Mouse (Mus musculus) liver, postnatal 0 days (tissue): ENCODE results near the gene Otogl. TPM values are rescaled to one million over a fixed set of nuclear protein-coding genes. Genes with fewer than 3 reads are reported as not detected.

ENCODE experiments used
- ATAC-seq: fragments of 200-750 bp; cut with Nextera tagmentation; 2 replicates; pipeline ENCODE4 v1.8.0; 2017; ENCODE audit warnings: mild to moderate bottlenecking, moderate library complexity
- DNase-seq: peaks from one replicate; pipeline ENCODE4 v3.0.0-alpha.2; 2016
- H3K27ac ChIP-seq: fragments of 300-500 bp; sonication (generic); 2 replicates; pipeline ENCODE4 v1.5.1; 2014; ENCODE audit warnings: antibody characterized with exemption, moderate library complexity, mild to moderate bottlenecking, low read depth
- H3K27me3 ChIP-seq: fragments of 300-500 bp; sonication (generic); 2 replicates; pipeline ENCODE4 v1.6.1; 2014; ENCODE audit warnings: low read length, control low read depth, mixed read lengths; ENCODE audit not compliant: insufficient read depth
- H3K36me3 ChIP-seq: fragments of 300-500 bp; sonication (generic); replicated peaks from 2 replicates; pipeline ENCODE4 v1.6.1; 2014; ENCODE audit warnings: mild to moderate bottlenecking, control low read depth, low read length, moderate library complexity, mixed read lengths; ENCODE audit not compliant: insufficient read depth
- H3K4me1 ChIP-seq: fragments of 300-500 bp; sonication (generic); 2 replicates; pipeline ENCODE4 v1.6.1; 2014; ENCODE audit warnings: antibody characterized with exemption, mild to moderate bottlenecking, control low read depth; ENCODE audit not compliant: insufficient read depth
- H3K4me2 ChIP-seq: fragments of 300-500 bp; sonication (generic); 2 replicates; pipeline ENCODE4 v1.6.1; 2014; ENCODE audit warnings: low read depth, mild to moderate bottlenecking, low read length, moderate library complexity, mixed read lengths
- H3K4me3 ChIP-seq: fragments of 300-500 bp; sonication (generic); 2 replicates; pipeline ENCODE4 v1.5.1; 2014; ENCODE audit warnings: low read depth, low read length
- H3K9ac ChIP-seq: fragments of 300-500 bp; sonication (generic); replicated peaks from 2 replicates; pipeline ENCODE4 v1.6.1; 2014; ENCODE audit warnings: mild to moderate bottlenecking, moderate library complexity
- H3K9me3 ChIP-seq: fragments of 300-500 bp; sonication (generic); 2 replicates; pipeline ENCODE4 v1.6.1; 2016; ENCODE audit warnings: mild to moderate bottlenecking, control low read depth, low read length, mixed read lengths
- CTCF ChIP-seq: sonication (generic); IDR thresholded peaks from 2 replicates; pipeline ENCODE4 v1.5.1; 2016; ENCODE audit warnings: antibody characterized with exemption, low read depth
- EP300 ChIP-seq: IDR thresholded peaks from 2 replicates; pipeline ENCODE4 v1.6.1; 2016; ENCODE audit warnings: antibody characterized with exemption, low read depth, mild to moderate bottlenecking
- WGBS: fragments of 180-500 bp; shearing (Covaris S2); extraction: QIAGEN DNeasy Blood & Tissue Kit; methylation state at CpG from one replicate; pipeline ENCODE4 v1.1.7; 2014; ENCODE audit not compliant: insufficient replicate concordance; 5-methylcytosine and 5-hydroxymethylcytosine counted together
- polyA plus RNA-seq: library from polyadenylated mRNA; unstranded; fragments of >200 nt; fragmentation: Nextera tagmentation; extraction: Ambion mirVana; gene quantifications from 2 replicates; pipeline ENCODE4 v1.2.1, GENCODE M21; 2015

The Otogl gene
- polyA plus RNA-seq, 1 experiment from 2014 or later: not detected

DNA sequence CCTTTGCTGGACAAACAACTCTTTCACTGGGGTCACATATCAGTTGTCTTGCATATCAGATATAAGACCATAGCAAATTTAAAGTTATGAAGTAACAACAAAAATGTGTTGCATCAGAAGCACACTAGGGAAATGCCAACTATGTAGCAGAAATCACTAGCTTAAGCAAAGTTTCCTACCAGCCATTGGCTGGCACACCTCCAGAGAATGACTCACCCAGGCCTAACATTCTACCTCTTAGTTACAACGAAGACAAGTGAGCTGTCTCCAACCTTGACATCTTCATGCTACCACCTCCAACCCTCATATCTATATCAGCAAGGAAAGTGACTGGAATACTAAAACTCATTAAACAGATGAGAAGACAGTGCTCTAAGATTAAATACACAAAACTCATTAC lies 9.6 kb upstream of the Otogl start:
- Histone ChIP-seq H3K4me3 (no peak overlapping the region), H3K27ac (no peak overlapping the region), H3K9ac (no peak overlapping the region), H3K9me3 (no peaks in the 10 kb centered on the region), H3K4me2 (no peak overlapping the region), H3K27me3 (no peaks in the 10 kb centered on the region), H3K4me1 (no peaks in the 10 kb centered on the region), H3K36me3 (no peaks in the 10 kb centered on the region)
- DNase-seq: peak; percentile 51
- 12% methylated on average over 1 of the region's 1 CpGs for WGBS
- peak; percentile 73 for ATAC-seq
- TF ChIP-seq CTCF: no peak
- TF ChIP-seq EP300: no peak

DNA sequence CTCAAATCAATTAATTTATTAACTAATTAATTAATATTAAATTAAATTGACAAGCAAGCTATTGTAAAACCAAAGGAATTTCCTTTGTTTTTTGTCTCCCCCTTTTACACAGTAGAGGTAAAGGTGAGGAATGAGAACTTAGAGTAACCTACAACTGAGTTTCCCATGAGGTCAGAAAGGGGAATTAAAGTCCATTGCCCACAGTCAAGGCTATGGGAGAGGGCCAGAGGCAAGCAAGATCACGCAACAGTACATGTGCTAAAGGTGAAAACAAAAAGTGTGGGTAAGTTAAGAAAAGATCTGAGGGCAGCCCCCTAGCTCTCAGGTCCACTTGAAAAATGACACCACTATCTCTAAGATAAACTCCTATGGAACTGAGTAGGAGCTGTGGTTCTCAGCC lies 9.2 kb upstream of the Otogl start:
- WGBS: 68% methylated on average over 1 of the region's 1 CpGs
- peak; percentile 62 for ATAC-seq
- no peak for TF ChIP-seq EP300
- TF ChIP-seq CTCF: no peak

GRCm38 (mm10) chr10:107913013-107913412 lies 1.1 kb upstream of the Otogl start:
- Histone ChIP-seq H3K4me2 (no peak overlapping the region), H3K4me1 (no peaks in the 10 kb centered on the region), H3K9ac (no peak overlapping the region), H3K9me3 (no peaks in the 10 kb centered on the region), H3K27ac (no peak overlapping the region), H3K4me3 (no peak overlapping the region), H3K27me3 (no peaks in the 10 kb centered on the region), H3K36me3 (no peaks in the 10 kb centered on the region)
- no peak for DNase-seq
- 78% methylated on average over 2 of the region's 2 CpGs for WGBS
- ATAC-seq: no peak
- TF ChIP-seq EP300 (no peak), CTCF (no peak)

More for the DNA sequence above, 9.2 kb upstream of the Otogl start:
- Histone ChIP-seq H3K27me3 (no peaks in the 10 kb centered on the region), H3K9me3 (no peaks in the 10 kb centered on the region), H3K4me2 (no peak overlapping the region), H3K9ac (no peak overlapping the region), H3K4me3 (no peak overlapping the region), H3K4me1 (no peaks in the 10 kb centered on the region), H3K36me3 (no peaks in the 10 kb centered on the region), H3K27ac (no peak overlapping the region)
- no peak for DNase-seq

DNA sequence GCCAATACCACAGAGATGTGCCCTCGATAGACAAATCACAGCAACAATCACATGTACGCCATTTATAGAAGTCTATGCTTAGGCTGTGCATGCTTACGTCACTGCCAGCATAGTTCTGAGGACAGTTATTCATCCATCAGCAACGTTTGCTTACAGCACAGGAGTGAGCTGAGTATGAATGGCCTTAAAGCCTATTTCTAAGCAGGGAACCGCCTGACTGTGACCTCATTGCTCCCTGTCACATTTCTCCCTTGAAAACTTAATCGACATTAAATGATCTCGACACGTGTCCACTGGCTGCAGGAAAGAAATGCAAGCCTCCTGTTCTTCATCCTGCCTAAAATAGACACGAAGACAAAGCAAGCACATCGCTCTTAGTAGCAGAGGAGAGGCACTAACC lies 5.5 kb downstream of the Otogl start:
- H3K27ac ChIP-seq: no peak overlapping the region
- ATAC-seq (no peak), DNase-seq (no peak)
- no peaks in the 10 kb centered on the region for H3K4me1 ChIP-seq
- H3K36me3 ChIP-seq: no peaks in the 10 kb centered on the region
- no peak overlapping the region for H3K4me2 ChIP-seq
- 74% methylated on average over 10 of the region's 10 CpGs for WGBS
- H3K4me3 ChIP-seq: no peak overlapping the region
- H3K27me3 ChIP-seq: no peaks in the 10 kb centered on the region
- no peaks in the 10 kb centered on the region for H3K9me3 ChIP-seq
- TF ChIP-seq CTCF (no peak), EP300 (no peak)
- H3K9ac ChIP-seq: no peak overlapping the region

DNA sequence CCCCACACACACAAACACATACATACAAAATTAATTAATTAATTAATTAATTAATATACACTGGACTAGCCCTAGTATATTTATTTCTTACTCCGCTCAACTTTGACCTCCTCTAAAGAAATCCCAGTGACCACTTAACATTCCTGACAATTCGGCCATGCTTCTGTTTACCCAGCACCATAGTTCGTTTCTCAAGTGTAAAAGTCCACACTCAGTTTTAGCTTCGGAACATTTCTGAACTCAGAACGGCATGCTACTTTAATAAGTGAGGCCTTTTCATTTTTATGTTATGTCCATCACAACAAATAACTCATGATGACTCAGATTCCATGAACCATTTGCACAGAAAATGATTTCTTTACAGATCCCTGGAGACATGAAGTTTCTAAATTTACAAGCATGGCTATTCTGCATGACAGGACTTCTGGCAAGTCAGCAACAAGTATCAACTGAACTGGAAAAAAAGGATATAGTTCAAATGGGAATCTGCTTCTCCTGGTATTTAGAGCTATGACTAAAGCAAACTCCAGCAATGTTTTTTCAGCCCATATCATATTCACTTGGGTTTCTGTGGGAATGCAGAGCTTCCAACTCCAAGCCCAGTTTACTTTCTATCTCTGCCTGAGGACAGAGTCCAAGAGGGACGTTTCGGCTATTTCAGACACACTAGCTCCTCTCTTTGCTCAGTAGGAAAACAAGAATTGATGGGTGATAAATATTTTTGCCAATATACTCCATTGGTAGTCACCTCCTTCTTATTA lies 6.5 kb downstream of the Otogl start:
- no peak for DNase-seq

GRCm38 (mm10) chr10:107901958-107902357 lies 10.0 kb downstream of the Otogl start:
- H3K36me3 ChIP-seq: no peaks in the 10 kb centered on the region
- no peaks in the 10 kb centered on the region for H3K27me3 ChIP-seq
- DNase-seq: no peak
- H3K4me1 ChIP-seq: no peaks in the 10 kb centered on the region
- H3K9me3 ChIP-seq: no peaks in the 10 kb centered on the region
- no peak for TF ChIP-seq EP300
- TF ChIP-seq CTCF: no peak
- H3K4me3 ChIP-seq: no peak overlapping the region
- ATAC-seq: no peak
- H3K9ac ChIP-seq: no peak overlapping the region
- no peak overlapping the region for H3K27ac ChIP-seq
- no peak overlapping the region for H3K4me2 ChIP-seq
- WGBS: 62% methylated on average over 8 of the region's 8 CpGs

More for the DNA sequence above, 6.5 kb downstream of the Otogl start:
- no peaks in the 10 kb centered on the region for H3K9me3 ChIP-seq
- no peak overlapping the region for H3K9ac ChIP-seq
- no peak overlapping the region for H3K4me3 ChIP-seq
- no peak overlapping the region for H3K4me2 ChIP-seq
- H3K27ac ChIP-seq: no peak overlapping the region
- no peaks in the 10 kb centered on the region for H3K36me3 ChIP-seq
- H3K4me1 ChIP-seq: no peaks in the 10 kb centered on the region
- TF ChIP-seq CTCF (no peak), EP300 (no peak)
- H3K27me3 ChIP-seq: no peaks in the 10 kb centered on the region
- WGBS: 65% methylated on average over 7 of the region's 7 CpGs
- no peak for ATAC-seq
